Comparison of ENCODE assay signal across 8 mouse cellular contexts in the genomic region with DNA sequence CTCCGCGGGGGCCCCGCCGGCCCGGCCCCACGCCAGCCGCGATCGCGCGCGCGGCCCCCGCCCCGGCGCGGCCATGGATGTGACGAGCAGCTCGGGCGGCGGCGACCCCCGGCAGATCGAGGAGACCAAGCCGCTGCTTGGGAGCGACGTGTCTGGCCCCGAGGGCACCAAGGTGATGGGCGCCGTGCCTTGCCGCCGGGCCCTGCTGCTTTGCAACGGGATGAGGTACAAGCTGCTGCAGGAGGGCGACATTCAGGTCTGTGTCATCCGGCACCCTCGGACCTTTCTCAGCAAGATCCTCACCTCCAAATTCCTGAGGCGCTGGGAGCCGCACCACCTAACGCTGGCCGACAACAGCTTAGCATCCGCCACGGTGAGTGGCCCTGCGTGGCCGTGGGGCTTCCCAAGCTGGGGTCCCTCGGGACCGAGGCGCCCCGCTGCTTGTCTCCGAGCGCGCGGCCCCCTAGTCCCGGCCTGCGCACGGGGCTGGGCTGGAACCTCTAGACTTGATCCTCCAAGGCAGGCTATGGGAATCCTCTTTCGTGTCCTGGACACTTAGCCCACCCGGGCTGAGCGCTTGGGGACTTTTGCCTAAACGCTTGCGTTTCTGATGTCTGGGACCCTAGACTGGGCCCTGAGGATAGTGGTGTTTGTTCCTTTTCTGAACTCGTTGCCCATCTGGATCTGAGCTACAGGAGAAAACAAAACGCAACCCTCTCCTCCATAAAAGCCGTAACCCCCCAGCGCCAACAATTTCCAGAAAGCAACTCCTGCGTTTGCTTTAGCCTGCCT. TPM values are rescaled to one million over a fixed set of nuclear protein-coding genes. Genes with fewer than 3 reads are reported as not detected.
DNase-seq lines count a peak whose midpoint lies in the region; ATAC-seq and TF ChIP-seq lines count a peak whose summit lies in the region.

A gene (plus strand): TSS at position 36 of the 792 bp plus-strand sequence.

- peak; percentile 57 for DNase-seq in thymus, adult 2 months
- no peak for DNase-seq in thymus, postnatal 14 days
- peak; percentile 51 to 65 for DNase-seq in cerebellum, adult 2 months
- peak; percentile 31 for DNase-seq in forelimb bud, embryonic 11.5 days (ENCODE audit: low read depth, low spot score)
- peak in 1 of 2 experiments; percentile 66 for DNase-seq in left cerebral cortex, postnatal 10 days (ENCODE audit: extremely low spot score in 1 of 2, low spot score in 2 of 2)

- H3K9me3 ChIP-seq in hindbrain, embryonic 12.5 days (replicated peaks): no peaks in the 10 kb centered on the region; the same call in 1 of the 2 replicates
- no peaks in the 10 kb centered on the region for H3K9me3 ChIP-seq in midbrain, embryonic 12.5 days
- H3K9me3 ChIP-seq in stomach, embryonic 14.5 days (ENCODE audit: control insufficient read depth, low read depth, low read length): no peaks in the 10 kb centered on the region

- TF ChIP-seq POLR2A in thymus, adult 2 months (IDR thresholded peaks at IDR 0.05; ENCODE audit: control insufficient read depth, extremely low read depth, insufficient read depth, low read length, poor library complexity): no peak
- TF ChIP-seq POLR2A in cerebellum, adult 2 months (IDR thresholded peaks at IDR 0.05; ENCODE audit: borderline replicate concordance, insufficient read depth, low read length): no peak

- H3K36me3 ChIP-seq in thymus, adult 2 months (ENCODE audit: control insufficient read depth, insufficient read depth, low read length): no peaks in the 10 kb centered on the region
- H3K36me3 ChIP-seq in hindbrain, embryonic 12.5 days: no peaks in the 10 kb centered on the region
- no peaks in the 10 kb centered on the region for H3K36me3 ChIP-seq in midbrain, embryonic 12.5 days
- H3K36me3 ChIP-seq in stomach, embryonic 14.5 days (ENCODE audit: control insufficient read depth, insufficient read depth, low read length): no peaks in the 10 kb centered on the region

- ATAC-seq in hindbrain, embryonic 12.5 days (ENCODE audit: low FRiP score): peak; percentile 14
- peak; percentile 35 for ATAC-seq in midbrain, embryonic 12.5 days (ENCODE audit: low FRiP score, low read depth)
- peak; percentile 6; the same call in 1 of the 2 replicates for ATAC-seq in stomach, embryonic 14.5 days (ENCODE audit: insufficient number of reproducible peaks, insufficient read depth, low FRiP score, low read depth)

- intact Hi-C loops in left cerebral cortex, postnatal 10 days (cut with DNase I): loop anchor here (5.0 kb wide), 1 partner anchor 80 kb away; no protein-coding TSS in a partner anchor

- H3K4me3 ChIP-seq in thymus, adult 2 months (ENCODE audit: control insufficient read depth, insufficient read depth, low read length): peak within 1 kb of the TSS; percentile 99
- H3K4me3 ChIP-seq in cerebellum, adult 2 months (replicated peaks; ENCODE audit: insufficient read depth, low read depth, low read length): peak within 1 kb of the TSS; percentile 84
- H3K4me3 ChIP-seq in hindbrain, embryonic 12.5 days: peak within 1 kb of the TSS; percentile 93
- peak within 1 kb of the TSS; percentile 75 for H3K4me3 ChIP-seq in midbrain, embryonic 12.5 days
- H3K4me3 ChIP-seq in stomach, embryonic 14.5 days (ENCODE audit: low read depth, low read length): peak within 1 kb of the TSS; percentile 85

- H3K27me3 ChIP-seq in thymus, adult 2 months (ENCODE audit: control insufficient read depth, insufficient read depth, low read length): no peaks in the 10 kb centered on the region
- no peaks in the 10 kb centered on the region for H3K27me3 ChIP-seq in cerebellum, adult 2 months (ENCODE audit: control insufficient read depth, insufficient read depth, low read length)
- no peaks in the 10 kb centered on the region for H3K27me3 ChIP-seq in hindbrain, embryonic 12.5 days
- H3K27me3 ChIP-seq in midbrain, embryonic 12.5 days: no peaks in the 10 kb centered on the region
- no peaks in the 10 kb centered on the region for H3K27me3 ChIP-seq in stomach, embryonic 14.5 days (ENCODE audit: control insufficient read depth, insufficient read depth, low read length)

- H3K4me1 ChIP-seq in thymus, adult 2 months (replicated peaks; ENCODE audit: control insufficient read depth, insufficient read depth, low read length): peaks cover 39% of the 10 kb centered on the region
- H3K4me1 ChIP-seq in cerebellum, adult 2 months (ENCODE audit: control insufficient read depth, insufficient read depth, low read length): peaks cover 12% of the 10 kb centered on the region
- peaks cover 37% of the 10 kb centered on the region for H3K4me1 ChIP-seq in hindbrain, embryonic 12.5 days
- peaks cover 38% of the 10 kb centered on the region for H3K4me1 ChIP-seq in midbrain, embryonic 12.5 days
- peaks cover 37% of the 10 kb centered on the region for H3K4me1 ChIP-seq in stomach, embryonic 14.5 days (ENCODE audit: control insufficient read depth, insufficient read depth, low read length)

- no peak for TF ChIP-seq CTCF in thymus, adult 2 months (IDR thresholded peaks at IDR 0.05; ENCODE audit: borderline replicate concordance, control insufficient read depth, extremely low read depth, insufficient read depth, low read length, poor library complexity)
- no peak for TF ChIP-seq CTCF in cerebellum, adult 2 months (IDR thresholded peaks at IDR 0.05; ENCODE audit: borderline replicate concordance, insufficient read depth, low read depth, low read length)

- H3K27ac ChIP-seq in thymus, adult 2 months (ENCODE audit: control insufficient read depth, insufficient read depth, low read length): peak within 1 kb of the TSS; percentile 83
- no peak within 1 kb of the TSS for H3K27ac ChIP-seq in cerebellum, adult 2 months (ENCODE audit: insufficient read depth, low read length)
- peak within 1 kb of the TSS; percentile 90 for H3K27ac ChIP-seq in hindbrain, embryonic 12.5 days
- peak within 1 kb of the TSS; percentile 88 for H3K27ac ChIP-seq in midbrain, embryonic 12.5 days (replicated peaks)
- peak within 1 kb of the TSS; percentile 87 for H3K27ac ChIP-seq in stomach, embryonic 14.5 days (ENCODE audit: low read length)

- WGBS in thymus, adult 2 months: 4% methylated on average over 65 of the region's 65 CpGs
- WGBS in cerebellum, adult 2 months: 1% methylated on average over 63 of the region's 65 CpGs
- WGBS in hindbrain, embryonic 12.5 days: under 1% methylated on average over 57 of the region's 65 CpGs
- under 1% methylated on average over 50 of the region's 65 CpGs for WGBS in midbrain, embryonic 12.5 days
- WGBS in stomach, embryonic 14.5 days: under 1% methylated on average over 64 of the region's 65 CpGs

- H3K4me2 ChIP-seq in hindbrain, embryonic 12.5 days (replicated peaks): peak within 1 kb of the TSS; percentile 86
- peak within 1 kb of the TSS; percentile 77 for H3K4me2 ChIP-seq in midbrain, embryonic 12.5 days (replicated peaks)
- H3K4me2 ChIP-seq in stomach, embryonic 14.5 days (replicated peaks; ENCODE audit: low read depth, low read length): peak within 1 kb of the TSS; percentile 68

- H3K9ac ChIP-seq in hindbrain, embryonic 12.5 days: peak within 1 kb of the TSS; percentile 99
- H3K9ac ChIP-seq in midbrain, embryonic 12.5 days (replicated peaks): peak within 1 kb of the TSS; percentile 84
- peak within 1 kb of the TSS; percentile 98 for H3K9ac ChIP-seq in stomach, embryonic 14.5 days (replicated peaks; ENCODE audit: low read depth, low read length)

RNA-seq across cellular contexts. Expression of the gene that starts here (rescaled TPM):
- polyA plus RNA-seq in thymus, adult 2 months (2012; rRNA removed): 103 and 134 TPM in 2 replicates
- 64.7 and 64.9 TPM in 2 replicates for polyA plus RNA-seq in cerebellum, adult 2 months (2012; rRNA removed)
- 64.6 and 67.0 TPM in 2 replicates for polyA plus RNA-seq in hindbrain, embryonic 12.5 days (2016; fragmentation: Nextera tagmentation; extraction: Ambion mirVana)
- total RNA-seq in left cerebral cortex, postnatal 10 days (2021): 100 to 1,000 TPM; 369 to 379 TPM
- polyA plus RNA-seq in midbrain, embryonic 12.5 days (2016; fragmentation: Nextera tagmentation; extraction: Ambion mirVana): 30.0 and 33.0 TPM in 2 replicates
- polyA plus RNA-seq in stomach, embryonic 14.5 days (2014; fragmentation: Nextera tagmentation; extraction: Ambion mirVana): 18.6 and 21.6 TPM in 2 replicates
